Mouse (Mus musculus): ENCODE measurements around the gene Krt88.

Gene Krt88

DNA sequence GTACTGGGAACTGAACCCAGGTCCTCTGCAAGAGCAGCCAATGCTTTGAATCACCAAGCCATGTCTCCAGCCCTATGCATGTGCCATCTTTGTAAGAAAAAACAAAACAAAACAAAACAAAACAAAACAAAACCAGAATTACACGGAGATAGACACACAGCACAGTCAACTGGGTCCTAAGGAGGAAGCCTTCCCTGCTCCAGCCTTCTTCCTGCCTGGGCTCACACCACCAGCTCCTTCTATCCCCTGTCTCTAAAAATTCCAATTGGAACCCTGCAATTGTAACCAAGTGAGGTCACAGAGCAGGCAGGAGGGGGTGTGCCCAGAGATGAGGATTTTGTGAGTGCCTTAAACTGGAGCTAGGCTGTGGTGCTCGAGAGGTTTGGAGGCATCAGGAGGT, at the start of gene Krt88:
Gene Krt88 (plus strand): TSS at position 301 of the 400 bp plus-strand sequence.
- POLR2A ChIA-PET, result interaction anchor here in 1 of 4 experiments (0.8 kb wide), 1 partner anchor 131 kb away, joined by 3 read pairs; no protein-coding TSS in a partner anchor
- CTCF ChIA-PET, result interaction anchor here in 2 of 4 experiments (0.7 to 1.2 kb wide), 3 partner anchors 12 to 526 kb away, joined by 3 to 4 read pairs (median 3); no protein-coding TSS in a partner anchor

DNA sequence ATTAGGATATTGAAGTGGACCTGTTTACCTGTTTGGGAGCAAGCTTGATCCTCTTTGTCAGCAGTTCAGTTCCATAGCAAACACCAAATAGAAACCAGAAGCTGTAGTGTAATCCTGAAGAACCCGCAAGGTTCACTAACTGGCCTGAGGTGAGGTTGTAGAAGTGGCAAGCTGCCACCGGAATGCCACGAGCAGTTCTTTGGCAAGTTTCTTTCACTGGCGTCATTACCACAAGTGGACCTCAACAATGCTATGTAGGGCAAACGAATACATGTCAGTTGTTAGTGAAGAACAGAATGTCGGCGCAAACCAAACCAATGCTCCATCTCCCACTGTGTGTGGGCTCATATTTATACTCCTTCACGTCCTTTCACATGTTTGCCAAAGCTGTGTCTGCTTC, 49.3 kb upstream of the Krt88 start:
- POLR2A ChIA-PET, result no interaction called here
- CTCF ChIA-PET, result interaction anchor here in 2 of 4 experiments (0.6 to 0.7 kb wide), 4 partner anchors 9 to 572 kb away, joined by 3 to 12 read pairs (median 5); no protein-coding TSS in a partner anchor

DNA sequence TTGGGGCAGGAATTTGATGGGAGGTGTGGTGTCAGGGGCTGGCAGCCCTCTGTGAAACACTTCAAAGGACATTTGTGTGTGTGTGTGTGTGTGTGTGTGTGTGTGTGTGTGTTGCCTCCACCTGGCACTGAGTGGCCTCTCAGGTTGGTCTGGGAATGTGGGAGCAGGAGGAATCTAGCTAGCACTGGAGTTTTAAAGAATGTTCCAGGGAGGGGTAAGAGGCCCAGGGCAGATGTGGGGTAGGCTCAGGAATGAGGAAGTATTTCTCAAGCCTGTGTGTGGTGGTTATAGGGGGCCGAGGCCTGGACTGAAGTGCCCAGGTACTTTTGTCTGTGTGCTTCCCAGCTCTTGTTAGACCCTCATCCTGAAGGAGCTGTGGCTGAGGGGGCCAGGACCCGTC, 36.8 kb upstream of the Krt88 start, which contains the start of gene Krt7:
Gene Krt7 (plus strand): TSS at position 269 of the 400 bp plus-strand sequence.
- POLR2A ChIA-PET, result no interaction called here

DNA sequence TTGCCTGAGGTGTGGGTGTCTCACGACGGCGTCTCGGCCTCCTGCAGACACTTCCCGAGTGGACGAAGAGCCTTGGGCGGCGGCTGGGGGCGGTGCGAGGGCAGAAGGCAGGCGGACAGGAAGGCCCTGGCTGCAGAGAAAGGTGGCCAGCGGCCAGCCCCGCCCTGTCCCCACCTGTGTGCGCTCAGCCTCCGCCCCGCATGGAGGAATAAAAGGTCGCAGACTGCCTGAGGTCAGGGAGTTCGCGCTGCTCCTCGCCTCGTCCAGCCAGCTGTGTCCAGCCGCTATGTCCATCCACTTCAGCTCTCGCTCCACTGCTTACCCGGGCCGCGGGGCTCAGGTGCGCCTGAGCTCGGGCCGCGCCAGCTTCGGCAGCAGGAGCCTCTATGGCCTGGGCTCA, 35.4 kb upstream of the Krt88 start:
- ChIA-PET CTCF (interaction anchor here in 3 of 4 experiments (0.6 to 1.1 kb wide), 3 partner anchors 25 to 1815 kb away, joined by 3 to 4 read pairs (median 4); no protein-coding TSS in a partner anchor), POLR2A (interaction anchor here (0.6 to 2.0 kb wide), 4 partner anchors 9 to 16 kb away, joined by 3 to 4 read pairs (median 4); no protein-coding TSS in a partner anchor)

More for the DNA sequence above, 36.8 kb upstream of the Krt88 start, which contains the start of gene Krt7:
- CTCF ChIA-PET, result interaction anchor here in 2 of 4 experiments (0.6 to 0.8 kb wide), 4 partner anchors 12 to 1521 kb away, joined by 3 to 5 read pairs (median 3); no protein-coding TSS in a partner anchor

DNA sequence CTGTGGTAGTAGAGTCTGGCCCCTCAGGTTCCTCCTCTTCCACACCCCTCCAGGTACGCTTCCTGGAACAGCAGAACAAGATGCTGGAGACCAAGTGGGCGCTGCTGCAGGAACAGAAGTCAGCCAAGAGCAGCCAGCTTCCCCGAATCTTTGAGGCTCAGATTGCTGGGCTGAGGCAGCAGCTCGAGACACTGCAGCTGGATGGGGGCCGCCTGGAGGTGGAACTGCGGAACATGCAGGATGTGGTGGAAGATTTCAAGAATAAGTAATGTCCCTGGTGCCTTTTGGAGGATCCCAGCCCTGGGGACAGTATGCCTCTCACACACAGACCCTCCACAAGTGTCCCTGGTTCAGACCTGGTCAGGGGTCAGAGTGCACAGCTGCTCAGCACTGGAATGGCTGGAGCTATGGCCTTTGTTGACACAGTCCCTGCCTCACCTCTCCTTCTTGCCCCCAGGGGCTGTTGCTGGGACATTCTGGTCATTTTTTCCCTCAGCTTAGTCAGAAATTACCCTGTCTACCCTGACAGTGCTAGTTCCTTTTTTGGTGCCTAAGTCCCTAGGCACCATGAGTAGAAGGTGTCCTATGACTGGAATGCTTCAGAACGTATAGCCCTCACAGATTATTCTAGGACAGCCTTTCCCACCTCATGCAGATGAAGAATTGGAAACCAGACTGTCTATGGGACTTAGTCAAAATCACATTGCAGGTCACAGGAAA, 33.5 kb upstream of the Krt88 start:
- CTCF ChIA-PET, result interaction anchor here in 2 of 4 experiments (1.1 to 3.1 kb wide), 12 partner anchors 10 to 173 kb away, joined by 3 to 10 read pairs (median 5); partner anchors contain the start of gene Krt86 (in 1 of the 2)
- POLR2A ChIA-PET, result interaction anchor here in 2 of 4 experiments (0.6 to 2.7 kb wide), 9 partner anchors 9 to 832 kb away, joined by 3 to 17 read pairs (median 5); no protein-coding TSS in a partner anchor

DNA sequence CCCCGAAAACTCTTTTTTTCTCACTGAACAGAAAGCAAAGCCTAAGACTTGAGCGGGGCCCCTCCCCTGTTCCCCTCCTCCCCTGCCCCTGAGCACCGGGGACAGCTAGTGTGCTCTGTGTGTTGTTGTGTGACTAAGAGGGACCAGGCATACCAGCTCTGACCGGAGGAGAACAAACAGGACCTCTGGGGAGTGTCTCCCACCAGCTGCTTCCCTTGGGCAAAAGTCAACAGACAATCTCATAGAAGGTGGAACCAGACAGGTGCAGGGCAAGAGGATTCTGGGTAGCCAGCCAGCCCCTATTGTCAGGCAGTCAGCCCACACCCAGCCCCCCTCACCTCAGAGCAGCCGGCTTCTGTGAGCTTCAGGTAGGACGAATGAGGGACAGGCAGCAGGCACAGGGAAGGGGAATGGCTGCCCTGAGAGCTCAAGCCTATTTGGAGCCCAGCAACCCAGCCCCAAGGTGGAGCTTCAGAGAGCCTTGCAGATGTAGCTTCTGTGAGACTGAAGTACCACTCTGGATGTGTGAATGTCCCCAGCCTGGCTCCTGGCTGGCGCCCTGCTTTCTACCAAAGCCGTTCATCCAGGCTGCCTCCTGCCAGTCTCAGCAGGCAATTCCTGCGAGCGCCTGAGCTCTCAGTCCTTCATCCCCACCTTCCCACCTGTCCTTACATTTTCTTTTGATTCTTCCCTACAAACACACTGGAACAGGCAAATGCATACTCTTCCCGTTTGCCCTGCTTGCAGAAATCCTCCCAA, 32.6 kb upstream of the Krt88 start:
- ChIA-PET CTCF (interaction anchor here (0.5 to 3.1 kb wide), 18 partner anchors 10 to 928 kb away, joined by 3 to 10 read pairs (median 4); partner anchors contain the start of genes Krt86 (in 1 of the 4) and Krt87 (in 1 of the 4)), POLR2A (interaction anchor here in 3 of 4 experiments (0.6 to 2.7 kb wide), 17 partner anchors 8 to 1585 kb away, joined by 3 to 17 read pairs (median 3); partner anchors contain the start of gene Krt80 (in 1 of the 3))

DNA sequence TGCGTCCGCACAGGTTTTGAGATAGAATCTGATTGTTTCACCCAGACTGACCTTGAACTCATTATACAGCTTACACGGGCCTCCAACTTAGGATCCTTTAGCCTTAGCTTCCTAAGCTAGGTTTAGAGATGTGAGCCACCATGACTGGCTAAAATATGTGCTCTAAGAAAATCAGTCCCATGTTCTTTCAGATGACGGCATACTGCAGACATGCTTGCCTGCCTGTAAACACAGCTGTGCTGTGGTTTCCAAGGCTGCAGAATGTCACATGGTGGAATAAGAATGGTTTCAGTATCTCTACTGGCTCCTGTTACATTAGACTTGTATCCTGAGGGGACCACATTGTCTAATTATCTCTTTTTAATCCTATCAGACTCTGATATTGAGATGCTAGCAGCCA, 28.6 kb upstream of the Krt88 start:
- CTCF ChIA-PET, result no interaction called here
- POLR2A ChIA-PET, result no interaction called here

DNA sequence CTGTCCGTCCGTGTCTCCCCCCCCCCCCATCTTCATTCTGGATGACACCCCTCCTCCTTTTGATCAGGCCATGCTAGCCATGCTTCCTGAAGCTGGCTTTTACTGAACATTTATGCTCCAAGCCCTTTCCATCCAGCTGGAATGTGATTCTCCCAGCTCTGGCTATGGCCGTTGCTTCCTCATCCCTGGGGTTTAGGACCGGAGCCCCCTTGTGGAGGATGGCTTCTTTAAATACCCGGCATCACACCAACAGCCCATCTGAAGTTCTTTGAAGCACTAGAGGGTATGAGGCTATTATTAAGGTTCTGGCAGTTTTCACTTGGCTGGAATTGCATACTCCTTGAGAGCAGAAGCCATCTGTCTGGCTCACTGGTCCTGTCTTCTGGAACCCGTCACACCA, 26.6 kb upstream of the Krt88 start:
- CTCF ChIA-PET, result interaction anchor here (0.5 to 1.8 kb wide), 18 partner anchors 11 to 808 kb away, joined by 3 to 10 read pairs (median 4); partner anchors contain the start of gene Krt80 (in 1 of the 4)
- POLR2A ChIA-PET, result interaction anchor here in 3 of 4 experiments (0.5 to 1.5 kb wide), 5 partner anchors 9 to 160 kb away, joined by 3 to 4 read pairs (median 4); no protein-coding TSS in a partner anchor

DNA sequence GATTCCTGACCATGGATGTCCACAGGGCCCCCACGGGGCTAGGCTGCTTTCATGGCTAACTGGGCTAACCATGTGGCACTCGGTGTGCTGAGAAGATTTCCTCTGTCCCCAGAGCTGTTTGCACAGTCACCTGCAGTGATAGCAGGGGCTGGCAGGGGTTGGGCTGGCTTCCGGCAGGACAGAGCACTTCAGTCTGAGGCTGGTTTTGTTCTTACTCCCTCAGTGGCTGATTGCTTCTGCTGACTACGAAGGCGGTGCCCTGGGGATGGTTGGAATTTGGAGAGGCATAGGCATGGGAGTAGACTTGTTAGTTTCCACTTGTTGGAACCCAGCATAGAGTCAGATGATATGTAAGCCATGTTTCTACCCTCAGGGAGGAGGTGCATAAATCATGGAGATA, 22.6 kb upstream of the Krt88 start:
- CTCF ChIA-PET, result interaction anchor here in 3 of 4 experiments (0.6 to 1.6 kb wide), 7 partner anchors 11 to 559 kb away, joined by 3 to 7 read pairs (median 4); no protein-coding TSS in a partner anchor
- POLR2A ChIA-PET, result interaction anchor here (0.5 to 1.8 kb wide), 4 partner anchors 10 to 89 kb away, joined by 3 to 11 read pairs (median 5); partner anchors contain the start of gene Krt87 (in 1 of the 4)

DNA sequence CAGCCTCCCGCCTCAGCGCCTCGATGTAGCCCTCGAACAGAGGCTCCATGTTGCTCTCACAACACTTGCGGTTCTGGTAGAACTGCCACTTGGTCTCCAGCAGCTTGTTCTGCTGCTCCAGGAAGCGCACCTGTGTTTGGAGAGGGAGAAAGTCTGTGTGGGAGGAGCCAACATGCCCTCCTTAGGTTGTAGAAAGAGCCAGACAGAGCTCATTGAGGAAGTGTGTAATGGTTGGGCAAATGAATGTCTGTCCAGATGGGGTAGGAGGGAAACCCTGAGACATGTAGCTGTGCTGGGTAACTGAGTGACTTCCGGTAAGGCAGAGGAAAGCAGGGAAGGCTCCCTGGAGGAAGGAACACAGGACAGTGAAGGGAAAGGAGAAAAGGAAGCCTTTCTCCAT, 10.9 kb upstream of the Krt88 start:
- ChIA-PET CTCF (interaction anchor here (0.6 to 1.5 kb wide), 4 partner anchors 10 to 95 kb away, joined by 3 to 6 read pairs (median 4); no protein-coding TSS in a partner anchor), POLR2A (interaction anchor here in 2 of 4 experiments (0.5 to 1.0 kb wide), 3 partner anchors 22 to 565 kb away, joined by 3 read pairs; no protein-coding TSS in a partner anchor)

DNA sequence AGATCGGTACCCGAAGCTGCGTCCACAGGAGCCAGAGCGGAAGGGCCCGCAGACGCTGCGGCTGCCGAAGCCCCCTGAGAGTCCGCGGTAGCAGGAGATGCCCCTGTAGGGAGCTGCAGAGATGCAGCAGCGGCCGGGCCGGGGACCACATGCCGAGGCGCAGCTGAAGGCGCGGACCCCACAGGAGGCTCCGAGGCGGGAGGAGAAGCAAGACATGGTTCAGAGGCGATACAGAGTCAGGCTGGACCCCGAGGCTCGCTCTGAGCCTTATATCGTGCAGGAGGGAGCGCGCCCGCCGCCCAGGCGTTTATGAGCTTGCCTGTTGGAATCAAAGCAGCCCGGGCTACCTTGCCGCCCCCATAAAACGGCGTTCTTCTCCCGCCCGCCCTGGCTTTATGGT, 9.0 kb upstream of the Krt88 start, which contains the start of gene Krt87:
Gene Krt87 (minus strand): TSS at position 250 of the 400 bp plus-strand sequence.
- POLR2A ChIA-PET, result interaction anchor here in 2 of 4 experiments (1.0 to 2.0 kb wide), 4 partner anchors 11 to 68 kb away, joined by 3 to 5 read pairs (median 4); partner anchors contain the start of gene Krt80 (in 1 of the 2)
- CTCF ChIA-PET, result interaction anchor here in 1 of 4 experiments (0.6 to 1.9 kb wide), 9 partner anchors 15 to 1232 kb away, joined by 3 to 7 read pairs (median 3); no protein-coding TSS in a partner anchor

DNA sequence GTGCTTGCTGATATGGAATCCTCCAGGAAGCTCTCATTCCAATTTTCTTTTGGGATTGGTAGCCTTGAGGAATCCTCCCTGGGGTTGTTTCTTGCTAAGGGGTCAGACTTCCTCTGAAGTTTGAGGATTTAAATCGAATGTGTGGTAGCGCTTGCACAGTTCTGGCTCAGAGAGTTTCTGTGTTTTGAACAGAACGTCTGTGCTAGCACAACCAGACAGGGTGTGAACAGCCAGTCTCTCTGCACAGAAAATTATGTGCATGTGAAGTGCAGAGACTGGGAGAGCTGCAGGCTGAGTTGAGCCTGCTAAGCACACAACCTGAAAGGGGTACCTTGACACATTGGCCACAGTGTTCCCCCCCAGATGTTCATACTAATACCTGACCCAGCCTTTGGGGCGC, 6.7 kb upstream of the Krt88 start:
- POLR2A ChIA-PET, result no interaction called here
- CTCF ChIA-PET, result no interaction called here

DNA sequence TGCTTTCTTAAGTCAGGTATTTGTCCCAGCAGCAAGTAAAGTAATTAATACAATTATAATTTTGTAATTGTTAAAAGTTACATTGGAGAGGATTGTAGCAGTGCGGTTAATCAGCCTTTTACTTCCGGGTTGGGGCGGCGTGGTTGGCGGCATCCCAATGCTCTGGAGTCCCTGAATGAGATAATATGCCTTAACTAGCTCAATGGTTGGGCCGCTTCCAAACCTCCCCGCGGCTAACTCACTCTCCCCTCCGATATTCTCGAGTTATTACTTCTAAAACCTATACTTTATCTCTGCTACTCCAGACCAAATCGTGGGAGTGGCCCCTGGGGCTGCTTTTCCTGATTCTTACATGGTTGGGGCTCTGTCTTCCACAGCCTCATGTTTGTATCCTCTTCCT, 972 bp upstream of the Krt88 start:
- ChIA-PET CTCF (interaction anchor here in 2 of 4 experiments (0.5 to 1.2 kb wide), 4 partner anchors 13 to 527 kb away, joined by 3 read pairs; no protein-coding TSS in a partner anchor), POLR2A (no interaction called here)

DNA sequence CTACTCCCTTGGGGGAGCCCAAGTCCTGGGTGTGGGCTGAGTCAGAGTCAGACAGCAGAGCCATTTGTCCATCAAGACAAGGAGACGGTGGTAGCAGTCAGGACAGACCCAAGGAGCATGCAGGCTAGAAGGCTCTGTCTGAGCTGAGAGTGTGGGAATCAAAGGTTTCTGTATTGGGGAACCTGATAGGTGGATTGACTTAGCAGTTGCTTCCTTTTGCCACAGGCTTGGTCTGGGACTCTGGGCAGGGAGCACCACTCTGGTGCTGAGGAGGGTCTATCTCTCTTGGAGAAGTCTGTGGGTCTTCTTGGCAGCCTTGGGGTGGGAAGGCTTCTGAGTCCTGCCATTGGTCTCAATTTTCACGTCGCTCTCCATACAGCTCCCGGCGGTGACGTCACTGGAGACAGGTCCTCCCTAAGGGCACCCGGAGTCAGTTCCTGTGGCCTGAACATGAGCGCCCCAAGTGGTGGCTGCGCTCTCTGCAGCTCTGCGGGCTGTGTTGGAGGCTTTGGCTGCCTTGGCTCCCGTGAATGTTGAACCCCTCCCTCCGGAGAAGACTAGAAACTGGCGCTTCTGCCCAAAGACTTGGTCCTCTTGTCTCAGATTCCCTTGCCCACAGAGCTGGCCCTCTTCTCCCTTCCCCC, 5.7 kb downstream of the Krt88 start:
- ChIA-PET CTCF (interaction anchor here (0.5 to 2.1 kb wide), 47 partner anchors 9 to 531 kb away, joined by 3 to 20 read pairs (median 4); partner anchors contain the start of genes Krt81 (in 1 of the 4), Krt86 (in 1 of the 4) and Krt87 (in 1 of the 4)), POLR2A (interaction anchor here in 2 of 4 experiments (0.6 to 1.2 kb wide), 4 partner anchors 11 to 234 kb away, joined by 3 to 5 read pairs (median 3); partner anchors contain the start of genes Krt81 (in 1 of the 2) and Krt87 (in 1 of the 2))

DNA sequence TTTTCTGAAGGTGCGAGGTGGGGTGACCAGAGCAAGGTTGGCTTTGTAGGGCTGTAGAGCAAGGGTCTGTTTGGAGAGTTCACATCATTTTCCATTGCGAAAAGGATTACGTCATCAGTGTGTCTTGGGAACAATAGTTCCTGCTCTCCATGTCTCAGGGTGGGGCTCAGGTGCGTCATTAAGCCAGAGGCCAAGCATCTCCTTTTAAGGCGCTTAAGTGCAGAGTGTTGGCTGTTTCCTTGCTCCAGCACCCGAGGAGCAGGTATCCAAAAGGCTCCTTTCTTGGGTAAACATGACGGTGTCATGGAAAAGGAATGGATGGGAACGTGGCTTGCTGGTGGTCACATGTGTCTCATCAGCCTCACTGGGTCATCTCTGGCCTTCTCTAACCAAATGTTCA, 7.2 kb downstream of the Krt88 start:
- POLR2A ChIA-PET, result no interaction called here
- CTCF ChIA-PET, result interaction anchor here in 2 of 4 experiments (0.6 to 2.0 kb wide), 3 partner anchors 10 to 593 kb away, joined by 3 to 6 read pairs (median 3); no protein-coding TSS in a partner anchor

DNA sequence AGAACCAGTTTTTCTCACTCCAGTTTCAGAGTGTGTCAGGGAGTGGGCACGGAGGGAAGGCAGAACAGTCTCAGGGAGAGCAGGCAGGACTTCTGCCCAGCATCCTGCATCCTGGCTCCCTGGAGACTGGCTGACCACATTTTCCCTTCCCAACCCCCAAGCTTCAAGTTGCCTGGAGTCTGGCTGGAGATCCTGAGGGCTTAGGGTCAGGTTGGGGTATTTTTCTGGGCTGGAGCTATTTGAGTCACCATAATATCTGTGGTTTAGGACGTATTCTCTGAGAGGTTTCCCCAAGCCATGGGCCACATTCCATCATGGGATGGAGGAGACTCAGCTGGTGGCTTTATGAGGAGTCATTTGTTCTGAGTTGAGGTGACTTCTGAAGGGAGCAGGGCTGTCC, 7.7 kb downstream of the Krt88 start:
- CTCF ChIA-PET, result interaction anchor here in 2 of 4 experiments (0.6 to 2.0 kb wide), 3 partner anchors 10 to 593 kb away, joined by 3 to 6 read pairs (median 3); no protein-coding TSS in a partner anchor
- POLR2A ChIA-PET, result no interaction called here

DNA sequence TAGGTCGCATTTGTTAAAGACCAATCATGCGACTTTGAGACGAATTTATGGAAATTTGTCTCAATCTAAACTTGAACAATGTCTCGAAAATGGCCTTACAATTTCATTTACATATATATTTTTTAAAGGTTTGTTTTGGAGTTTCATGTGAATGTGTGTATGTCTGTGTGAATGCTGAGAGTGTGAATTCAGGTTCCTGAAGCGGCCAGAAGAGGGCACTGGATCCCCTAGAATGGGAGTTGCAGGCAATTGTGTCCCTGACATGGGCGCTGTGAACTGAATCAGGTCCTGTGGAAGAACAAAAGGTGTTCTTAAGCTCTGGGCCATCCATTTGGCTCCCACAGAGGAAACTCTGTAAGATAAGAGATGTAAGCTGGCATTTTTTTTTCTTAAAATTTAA, 8.3 kb downstream of the Krt88 start:
- ChIA-PET CTCF (interaction anchor here in 1 of 4 experiments (2.0 kb wide), 1 partner anchor 528 kb away, joined by 6 read pairs; no protein-coding TSS in a partner anchor), POLR2A (no interaction called here)
